Mouse (Mus musculus) right cerebral cortex, postnatal 25 days (tissue): ENCODE measurements around the gene Tnc.

Source experiments
- DNase-seq: peaks from one replicate; pipeline ENCODE4 v3.0.0; 2022

Gene Tnc

GRCm38 (mm10) chr4:64024041-64024779 is 22.6 kb downstream of the Tnc start:
- DNase-seq, result no peak

GRCm38 (mm10) chr4:64020930-64021589 is 25.8 kb downstream of the Tnc start:
- DNase-seq, result no peak

- DNase-seq, result no peak
These were observed 26.7 kb downstream of the Tnc start for GRCm38 (mm10) chr4:64020151-64020550.

- no peak for DNase-seq
These were observed 35.5 kb downstream of the Tnc start for GRCm38 (mm10) chr4:64011308-64011707.

GRCm38 (mm10) chr4:64009936-64010335 is 36.9 kb downstream of the Tnc start:
- DNase-seq, result no peak

- DNase-seq, result no peak
These were observed 41.6 kb downstream of the Tnc start for GRCm38 (mm10) chr4:64005198-64005597.

- DNase-seq, result no peak
These were observed 43.1 kb downstream of the Tnc start for GRCm38 (mm10) chr4:64003677-64004076.

- no peak for DNase-seq
These were observed 44.6 kb downstream of the Tnc start for GRCm38 (mm10) chr4:64002168-64002567.

GRCm38 (mm10) chr4:64000788-64001187 is 46.0 kb downstream of the Tnc start:
- DNase-seq, result no peak

GRCm38 (mm10) chr4:64000293-64000692 is 46.5 kb downstream of the Tnc start:
- no peak for DNase-seq

- DNase-seq, result no peak
These were observed 53.2 kb downstream of the Tnc start for GRCm38 (mm10) chr4:63993462-63994113.

- DNase-seq, result no peak
These were observed 56.6 kb downstream of the Tnc start for GRCm38 (mm10) chr4:63990216-63990615.

GRCm38 (mm10) chr4:63988090-63988489 is 58.7 kb downstream of the Tnc start:
- DNase-seq, result no peak

GRCm38 (mm10) chr4:63986576-63986975 is 60.2 kb downstream of the Tnc start:
- no peak for DNase-seq

- DNase-seq, result no peak
These were observed 63.7 kb downstream of the Tnc start for GRCm38 (mm10) chr4:63983098-63983445.

GRCm38 (mm10) chr4:63982425-63983097 is 64.3 kb downstream of the Tnc start:
- DNase-seq, result no peak

GRCm38 (mm10) chr4:63980211-63980794 is 66.5 kb downstream of the Tnc start:
- no peak for DNase-seq

GRCm38 (mm10) chr4:63979635-63980034 is 67.2 kb downstream of the Tnc start:
- DNase-seq, result no peak

GRCm38 (mm10) chr4:63972536-63972935 is 74.3 kb downstream of the Tnc start:
- no peak for DNase-seq

- no peak for DNase-seq
These were observed 75.1 kb downstream of the Tnc start for GRCm38 (mm10) chr4:63971762-63972161.

GRCm38 (mm10) chr4:63970925-63971324 is 75.9 kb downstream of the Tnc start:
- DNase-seq, result no peak

- DNase-seq, result no peak
These were observed 76.9 kb downstream of the Tnc start for GRCm38 (mm10) chr4:63969891-63970290.

- no peak for DNase-seq
These were observed 83.4 kb downstream of the Tnc start for GRCm38 (mm10) chr4:63963410-63963809.
